Mouse (Mus musculus) forebrain, embryonic 11.5 days (tissue): Measurements from ENCODE around the gene Lrch1. TPM values are rescaled to one million over a fixed set of nuclear protein-coding genes. Genes with fewer than 3 reads are reported as not detected.
A peak's percentile ranks its signal among the peaks of the same experiment; 100 is the strongest.

Source experiments
- ATAC-seq: fragments of 200-750 bp; cut with Nextera tagmentation; replicated peaks from 2 replicates; pipeline ENCODE4 v1.8.0; 2017; ENCODE audit warnings: moderate TSS enrichment; ENCODE audit not compliant: low FRiP score
- DNase-seq: peaks from one replicate; pipeline ENCODE4 v3.0.0-alpha.2; 2017; ENCODE audit warnings: low spot score
- H3K27ac ChIP-seq: fragments of 300-500 bp; sonication (generic); 2 replicates; pipeline ENCODE4 v1.5.1; 2014; ENCODE audit warnings: low read depth, low read length
- H3K27me3 ChIP-seq: fragments of 300-500 bp; sonication (generic); 2 replicates; pipeline ENCODE4 v1.6.1; 2014; ENCODE audit warnings: mild to moderate bottlenecking, low read length, mixed read lengths; ENCODE audit not compliant: control insufficient read depth, insufficient read depth
- H3K36me3 ChIP-seq: fragments of 300-500 bp; sonication (generic); 2 replicates; pipeline ENCODE4 v1.6.1; 2014; ENCODE audit warnings: mild to moderate bottlenecking, low read length, moderate library complexity, mixed read lengths; ENCODE audit not compliant: control insufficient read depth, insufficient read depth
- H3K4me1 ChIP-seq: fragments of 300-500 bp; sonication (generic); replicated peaks from 2 replicates; pipeline ENCODE4 v1.6.1; 2014; ENCODE audit warnings: low read length, mixed read lengths; ENCODE audit not compliant: control insufficient read depth, insufficient read depth
- H3K4me2 ChIP-seq: fragments of 300-500 bp; sonication (generic); 2 replicates; pipeline ENCODE4 v1.6.1; 2014; ENCODE audit warnings: low read depth, mild to moderate bottlenecking, low read length, moderate library complexity, mixed read lengths; ENCODE audit not compliant: severe bottlenecking
- H3K4me3 ChIP-seq: fragments of 300-500 bp; sonication (generic); 2 replicates; pipeline ENCODE4 v1.5.1; 2014; ENCODE audit warnings: low read depth, low read length
- H3K9ac ChIP-seq: fragments of 300-500 bp; sonication (generic); 2 replicates; pipeline ENCODE4 v1.6.1; 2014; ENCODE audit warnings: low read length
- H3K9me3 ChIP-seq: fragments of 300-500 bp; sonication (generic); 2 replicates; pipeline ENCODE4 v1.6.1; 2016; ENCODE audit warnings: low read length, mixed read lengths; ENCODE audit not compliant: control insufficient read depth
- WGBS: fragments of 180-500 bp; shearing (Covaris S2); extraction: QIAGEN DNeasy Blood & Tissue Kit; methylation state at CpG from one replicate; pipeline ENCODE4 v1.1.7; 2014; 5-methylcytosine and 5-hydroxymethylcytosine counted together
- polyA plus RNA-seq: library from polyadenylated mRNA; unstranded; fragments of >200 nt; fragmentation: Nextera tagmentation; extraction: Ambion mirVana; gene quantifications from 2 replicates; pipeline ENCODE4 v1.2.1, GENCODE M21; 2014

The Lrch1 gene
- polyA plus RNA-seq, 1 experiment from 2014 or later: 8.5 TPM

DNA sequence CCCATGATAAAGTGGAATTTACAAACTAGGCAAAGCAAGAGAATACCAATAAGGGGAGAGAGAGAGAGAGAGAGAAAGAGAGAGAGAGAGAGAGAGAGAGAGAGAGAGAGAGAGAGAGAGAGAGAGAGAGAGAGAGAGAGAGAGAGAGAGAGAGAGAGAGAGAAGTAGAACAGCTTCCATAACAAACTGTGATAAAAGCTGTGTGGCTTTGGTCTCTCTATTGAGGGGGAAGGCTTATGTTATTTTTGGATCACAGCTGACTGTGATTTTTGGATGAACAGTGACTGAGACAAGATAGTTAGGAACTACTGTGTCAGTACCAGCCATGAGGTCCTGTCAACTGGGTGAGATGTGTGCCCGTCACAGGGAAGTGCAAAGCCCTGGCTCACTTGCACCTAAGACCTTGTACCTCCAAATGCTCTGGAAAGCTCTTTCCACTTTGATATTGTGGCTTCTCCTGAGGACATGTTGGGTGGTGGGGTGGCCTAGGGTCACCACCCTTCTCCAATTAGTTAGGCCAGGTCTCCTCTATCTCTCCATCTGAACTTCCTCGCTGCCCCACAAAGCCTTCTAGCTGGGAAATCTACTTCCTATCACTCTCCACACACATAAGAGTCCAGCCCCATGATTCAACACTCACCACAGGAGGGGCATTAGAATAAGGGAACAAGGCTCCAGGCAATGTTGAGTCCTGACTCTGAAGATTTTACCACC, 79.3 kb downstream of the Lrch1 start:
- no peaks in the 10 kb centered on the region for H3K9me3 ChIP-seq
- H3K4me3 ChIP-seq: no peak overlapping the region
- H3K4me1 ChIP-seq: peaks cover 2% of the 10 kb centered on the region; the same call in 1 of the 2 replicates
- WGBS: 93% methylated on average over 2 of the region's 2 CpGs
- no peak overlapping the region for H3K4me2 ChIP-seq
- H3K27ac ChIP-seq: no peak overlapping the region
- no peak for DNase-seq
- ATAC-seq: no peak
- no peak overlapping the region for H3K9ac ChIP-seq
- H3K27me3 ChIP-seq: no peaks in the 10 kb centered on the region
- H3K36me3 ChIP-seq: no peaks in the 10 kb centered on the region

DNA sequence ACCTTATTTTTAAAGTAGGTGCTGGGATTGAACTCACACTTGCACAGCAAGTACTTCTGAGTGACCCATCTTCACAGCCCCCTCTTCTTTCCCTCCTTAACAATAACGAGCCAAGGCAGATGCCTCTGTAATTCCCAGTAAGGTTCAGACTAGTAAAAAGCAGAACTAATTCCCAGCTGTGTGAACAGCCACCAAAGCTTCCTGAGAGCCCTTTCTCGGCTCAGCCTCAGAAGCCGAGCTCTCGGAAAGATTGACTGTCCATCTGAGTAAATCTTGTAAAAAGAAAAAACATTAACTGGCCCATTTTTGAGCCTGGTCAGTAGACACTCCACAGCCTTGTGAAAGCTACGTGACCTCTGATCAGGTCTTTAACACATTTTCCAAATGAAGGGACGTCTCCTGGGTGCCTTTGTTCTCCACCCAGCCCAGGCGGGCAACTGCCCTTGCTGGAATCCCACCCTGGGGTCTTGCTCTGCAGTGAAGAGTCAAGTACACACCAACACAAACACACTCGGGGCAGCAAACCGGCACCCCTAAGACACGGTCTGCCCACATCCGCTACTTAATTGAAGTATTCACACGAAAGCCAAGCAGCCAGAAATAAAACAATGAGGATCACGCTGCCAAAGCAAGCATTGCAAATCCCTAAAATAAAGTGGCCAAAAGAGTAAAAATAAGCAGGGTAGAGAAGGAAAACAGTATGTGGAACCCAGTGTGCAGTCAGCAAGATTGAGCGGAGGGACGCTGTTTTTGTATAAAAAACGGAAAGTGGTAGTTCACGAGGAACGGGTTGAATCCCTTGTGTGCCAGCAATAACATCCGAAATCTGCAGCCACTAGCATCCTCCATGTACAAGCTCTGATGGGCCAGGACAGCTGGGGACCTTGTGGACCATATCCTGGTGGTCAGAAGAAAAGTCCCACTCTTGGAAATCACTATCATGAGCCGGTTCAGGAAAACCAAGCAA, 80.3 kb downstream of the Lrch1 start:
- peak; percentile 42 for DNase-seq
- H3K4me3 ChIP-seq: no peak overlapping the region

DNA sequence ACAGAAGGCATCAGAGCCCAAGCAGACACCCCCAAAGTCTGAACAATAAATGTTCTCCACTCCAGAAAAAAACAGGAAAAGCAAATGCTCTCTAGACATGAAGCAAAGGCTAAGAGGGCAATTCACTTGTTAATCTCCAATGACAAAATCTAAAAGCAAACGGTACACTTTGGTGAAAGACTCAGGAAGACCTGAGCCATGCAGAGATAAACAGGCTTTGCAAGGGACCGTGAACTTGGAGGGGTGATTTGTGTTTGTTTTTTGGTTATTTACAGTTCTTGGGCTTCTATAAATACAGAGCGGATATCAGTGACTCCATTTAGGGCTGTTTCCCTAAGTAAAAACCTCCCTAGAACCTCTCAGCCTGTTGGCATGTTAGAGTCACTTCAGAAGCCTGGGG, 81.9 kb downstream of the Lrch1 start:
- ATAC-seq (no peak), DNase-seq (no peak)
- H3K36me3 ChIP-seq: no peaks in the 10 kb centered on the region
- no peak overlapping the region for H3K9ac ChIP-seq
- no peak overlapping the region for H3K4me3 ChIP-seq
- 84% methylated on average over 3 of the region's 3 CpGs for WGBS
- no peaks in the 10 kb centered on the region for H3K9me3 ChIP-seq
- no peak overlapping the region for H3K4me2 ChIP-seq
- H3K4me1 ChIP-seq: peaks cover 2% of the 10 kb centered on the region; the same call in 1 of the 2 replicates
- H3K27ac ChIP-seq: no peak overlapping the region
- H3K27me3 ChIP-seq: no peaks in the 10 kb centered on the region

More for the DNA sequence above, 80.3 kb downstream of the Lrch1 start:
- Histone ChIP-seq H3K9ac (no peak overlapping the region), H3K4me2 (no peak overlapping the region), H3K27ac (no peak overlapping the region), H3K4me1 (peaks cover 2% of the 10 kb centered on the region; the same call in 1 of the 2 replicates), H3K9me3 (no peaks in the 10 kb centered on the region), H3K36me3 (no peaks in the 10 kb centered on the region), H3K27me3 (no peaks in the 10 kb centered on the region)
- ATAC-seq: no peak
- WGBS: 37% methylated on average over 20 of the region's 20 CpGs

DNA sequence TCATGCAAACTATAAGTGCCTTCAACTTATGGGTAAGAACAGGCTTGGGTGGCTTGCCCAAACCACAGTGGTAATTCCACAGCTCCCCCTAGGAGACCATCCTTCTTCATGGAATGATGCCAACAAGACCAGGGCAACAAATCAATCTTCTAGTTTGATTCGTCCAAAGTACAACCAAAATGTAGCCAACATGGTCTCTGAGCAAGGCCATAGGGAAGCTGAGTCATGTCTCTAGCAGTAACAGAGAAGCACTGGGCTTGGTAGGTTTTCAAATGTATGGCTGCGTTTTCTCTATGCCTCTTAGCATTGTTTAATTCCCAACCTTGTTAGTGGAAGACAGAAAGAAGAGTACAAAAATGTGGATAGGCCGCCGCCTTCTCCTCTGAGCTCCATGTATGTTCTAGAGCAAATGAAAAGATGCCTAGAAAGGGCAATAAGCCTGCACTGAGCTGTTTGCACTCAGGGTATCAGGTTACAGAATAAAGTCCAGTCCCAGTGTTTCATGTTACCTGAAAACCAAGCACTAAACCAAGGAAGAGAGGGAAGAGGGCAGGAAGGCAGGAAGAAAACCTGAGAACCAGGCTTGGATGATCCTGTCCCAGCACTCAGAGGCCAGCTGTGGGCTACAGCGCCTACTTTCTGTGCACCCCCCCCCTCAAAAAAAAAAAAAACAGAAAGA, 82.7 kb downstream of the Lrch1 start:
- H3K4me3 ChIP-seq: no peak overlapping the region
- H3K9me3 ChIP-seq: no peaks in the 10 kb centered on the region
- 85% methylated on average over 5 of the region's 5 CpGs for WGBS
- H3K27ac ChIP-seq: no peak overlapping the region
- peaks cover 2% of the 10 kb centered on the region; the same call in 1 of the 2 replicates for H3K4me1 ChIP-seq
- H3K4me2 ChIP-seq: no peak overlapping the region
- DNase-seq (no peak), ATAC-seq (no peak)
- H3K36me3 ChIP-seq: no peaks in the 10 kb centered on the region
- H3K27me3 ChIP-seq: no peaks in the 10 kb centered on the region
- no peak overlapping the region for H3K9ac ChIP-seq

DNA sequence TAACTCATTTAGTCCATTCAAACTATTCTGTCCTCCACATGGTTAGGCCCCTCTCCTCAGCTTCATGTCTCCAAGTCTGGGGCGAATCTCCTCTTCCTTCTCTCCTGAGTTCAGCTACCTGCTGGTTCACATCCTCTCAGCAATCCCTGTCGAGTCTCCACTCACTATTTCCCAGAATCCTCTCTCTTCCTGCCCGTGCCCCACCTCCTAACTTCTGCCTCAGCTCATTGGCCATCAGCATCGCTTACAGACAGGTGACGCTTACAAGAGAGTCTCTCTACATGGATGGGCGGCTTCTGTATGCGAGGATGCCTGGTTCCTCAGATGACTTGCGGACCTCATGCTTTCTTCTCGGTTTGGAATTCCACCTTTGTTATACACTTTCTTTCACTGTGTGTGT, 86.2 kb downstream of the Lrch1 start:
- Histone ChIP-seq H3K27me3 (no peaks in the 10 kb centered on the region), H3K9me3 (no peaks in the 10 kb centered on the region)
- ATAC-seq: no peak

DNA sequence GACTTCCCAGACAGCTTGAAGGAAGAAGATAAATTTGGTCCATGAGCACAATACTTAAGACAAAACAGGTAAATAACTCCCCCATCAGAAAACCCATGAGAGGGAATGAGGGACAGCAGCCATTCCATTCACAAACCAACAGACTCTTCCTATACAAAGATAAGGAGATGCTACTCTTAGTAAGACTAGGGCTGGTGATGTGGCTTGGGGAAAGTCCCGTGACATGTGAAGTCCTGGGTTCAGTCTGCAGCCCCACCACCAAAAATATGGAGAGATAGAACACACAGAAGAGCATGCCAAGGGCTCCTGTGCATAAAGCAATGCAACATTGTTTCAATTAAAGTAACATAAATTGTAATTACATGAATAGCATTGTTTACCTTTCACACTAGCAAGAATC, 88.5 kb downstream of the Lrch1 start:
- no peaks in the 10 kb centered on the region for H3K36me3 ChIP-seq
- ATAC-seq: no peak
- 88% methylated on average over 1 of the region's 1 CpGs for WGBS

More for the DNA sequence above, 86.2 kb downstream of the Lrch1 start:
- no peak overlapping the region for H3K4me3 ChIP-seq
- no peak for DNase-seq
- no peaks in the 10 kb centered on the region for H3K4me1 ChIP-seq
- 89% methylated on average over 9 of the region's 9 CpGs for WGBS
- H3K9ac ChIP-seq: no peak overlapping the region
- no peaks in the 10 kb centered on the region for H3K36me3 ChIP-seq
- H3K27ac ChIP-seq: no peak overlapping the region
- no peak overlapping the region for H3K4me2 ChIP-seq

DNA sequence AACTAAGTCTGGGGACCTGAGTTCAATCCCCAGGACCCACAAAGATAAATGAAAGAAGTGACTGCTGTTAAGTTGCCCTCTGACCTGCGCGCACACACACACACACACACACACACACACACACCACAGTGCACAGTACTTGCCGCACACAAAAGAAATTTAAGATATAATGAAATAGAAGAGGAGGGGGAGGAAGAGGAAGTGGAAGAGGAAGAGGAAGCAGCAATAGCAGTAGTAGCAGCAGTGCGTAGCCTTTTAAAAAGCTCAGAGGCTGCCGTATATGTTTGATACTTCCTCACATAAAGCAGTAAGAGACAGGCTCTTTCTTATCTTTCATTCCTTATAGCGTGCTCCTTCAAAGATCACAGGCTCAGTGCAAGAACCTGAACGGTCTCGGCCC, 92.2 kb downstream of the Lrch1 start:
- 96% methylated on average over 8 of the region's 8 CpGs for WGBS
- no peak overlapping the region for H3K9ac ChIP-seq
- H3K4me1 ChIP-seq: peaks cover 8% of the 10 kb centered on the region
- H3K9me3 ChIP-seq: no peaks in the 10 kb centered on the region
- no peaks in the 10 kb centered on the region for H3K27me3 ChIP-seq
- H3K4me3 ChIP-seq: no peak overlapping the region
- DNase-seq: peak; percentile 15
- no peak overlapping the region for H3K27ac ChIP-seq
- no peaks in the 10 kb centered on the region for H3K36me3 ChIP-seq
- no peak for ATAC-seq
- no peak overlapping the region for H3K4me2 ChIP-seq

More for the DNA sequence above, 88.5 kb downstream of the Lrch1 start:
- H3K4me3 ChIP-seq: no peak overlapping the region
- no peak overlapping the region for H3K9ac ChIP-seq
- H3K4me2 ChIP-seq: no peak overlapping the region
- H3K4me1 ChIP-seq: no peaks in the 10 kb centered on the region
- no peaks in the 10 kb centered on the region for H3K27me3 ChIP-seq
- no peak for DNase-seq
- H3K9me3 ChIP-seq: no peaks in the 10 kb centered on the region
- no peak overlapping the region for H3K27ac ChIP-seq

DNA sequence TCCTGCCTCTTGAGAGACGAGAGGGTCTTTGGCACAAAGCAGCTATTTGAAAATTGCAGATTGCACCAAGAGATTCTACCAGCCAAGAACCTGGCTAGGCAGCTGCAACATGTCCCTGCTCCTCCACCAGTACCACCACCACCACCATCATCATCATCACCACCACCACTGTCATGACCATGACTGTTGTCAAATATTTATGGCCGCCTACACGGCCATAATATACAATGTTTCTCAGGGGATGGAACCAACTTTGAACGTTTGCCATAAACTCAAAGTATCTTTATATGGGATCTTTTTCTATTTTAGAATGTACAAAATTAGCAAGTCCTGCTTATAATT, 93.9 kb downstream of the Lrch1 start:
- WGBS: 78% methylated on average over 4 of the region's 4 CpGs

More for the DNA sequence above, 93.9 kb downstream of the Lrch1 start:
- Histone ChIP-seq H3K27me3 (no peaks in the 10 kb centered on the region), H3K9me3 (no peaks in the 10 kb centered on the region), H3K27ac (no peak overlapping the region), H3K4me3 (no peak overlapping the region), H3K9ac (no peak overlapping the region), H3K4me1 (peaks cover 8% of the 10 kb centered on the region), H3K36me3 (no peaks in the 10 kb centered on the region), H3K4me2 (no peak overlapping the region)
- DNase-seq: no peak
- ATAC-seq: no peak
